Mouse (Mus musculus): ENCODE data around the gene Polr2i. TPM values are rescaled to one million over a fixed set of nuclear protein-coding genes. Genes with fewer than 3 reads are reported as not detected.

The Polr2i gene
- polyA plus RNA-seq, 1 experiment from 2014 or later = 145 TPM

DNA sequence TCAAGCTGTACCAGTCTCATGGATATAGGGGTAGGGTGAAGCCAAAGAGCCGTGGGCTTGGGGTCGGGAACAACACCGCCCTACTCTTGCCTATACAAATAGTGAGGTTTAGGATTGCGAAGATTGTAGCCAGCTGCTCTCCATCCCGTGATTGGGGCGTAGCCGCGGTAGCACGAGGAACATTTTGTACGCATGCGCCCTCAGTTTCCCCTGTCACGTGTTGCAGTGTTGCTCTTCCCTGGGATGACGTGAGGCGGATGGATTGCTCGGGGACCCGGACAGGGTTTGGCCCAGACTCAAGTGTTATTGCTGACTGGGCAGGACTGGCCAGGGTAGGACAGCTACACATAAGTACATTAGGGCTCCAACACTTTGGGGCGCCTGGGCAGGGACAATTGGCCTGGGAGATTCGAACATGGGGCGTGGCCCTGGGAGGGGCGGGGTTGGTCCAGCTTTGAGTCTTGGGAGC, 49.0 kb downstream of the Polr2i start:
- H3K36me3 ChIP-seq (ENCODE audit: control insufficient read depth, insufficient read depth, low read length) = 0 out of 2 replicates have a peak, but pooled peaks cover 4% of the 10 kb centered on the region
- H3K27me3 ChIP-seq (ENCODE audit: control insufficient read depth, insufficient read depth, low read length) = no peaks in the 10 kb centered on the region
- 1% methylated on average over 20 of the region's 20 CpGs for WGBS
- ATAC-seq (ENCODE audit: insufficient number of reproducible peaks, insufficient read depth, low FRiP score, low read depth) = peak; percentile 88
- peak overlapping the region; percentile 76 for H3K9ac ChIP-seq (ENCODE audit: low read length)
- H3K4me1 ChIP-seq (ENCODE audit: control insufficient read depth in 2 of 2, insufficient read depth in 2 of 2, low read length in 2 of 2) = peaks cover 7 to 13% of the 10 kb centered on the region in 2 experiments
- peak overlapping the region; percentile 91 for H3K4me2 ChIP-seq (ENCODE audit: low read length)
- H3K27ac ChIP-seq (replicated peaks in 1 of 2; ENCODE audit: control insufficient read depth in 1 of 2, insufficient read depth in 1 of 2, low read depth in 2 of 2, low read length in 2 of 2) = peak overlapping the region; percentile 97 to 99
- H3K9me3 ChIP-seq (ENCODE audit: control insufficient read depth, low read length) = no peaks in the 10 kb centered on the region
- H3K4me3 ChIP-seq (ENCODE audit: control insufficient read depth in 1 of 2, insufficient read depth in 1 of 2, low read depth in 1 of 2, low read length in 2 of 2) = peak overlapping the region; percentile 44 to 88

DNA sequence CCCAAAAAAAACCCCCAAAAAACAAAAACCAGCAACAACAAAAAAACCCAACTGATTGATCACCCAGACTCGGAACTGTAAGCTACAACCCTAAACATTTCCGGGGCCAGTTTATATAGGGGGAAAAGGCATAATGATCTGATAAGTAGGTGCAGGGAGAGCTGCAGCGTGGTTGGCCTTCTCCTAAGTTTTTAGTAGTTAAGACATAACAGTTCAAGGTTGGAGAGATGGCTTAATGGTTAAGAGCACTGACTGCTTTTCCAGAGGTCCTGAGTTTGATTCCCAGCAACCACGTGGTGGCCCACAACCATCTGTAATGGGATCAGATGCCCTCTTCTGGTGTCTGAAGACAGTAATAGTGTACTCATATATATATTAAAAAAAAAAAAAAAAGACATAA, 49.8 kb downstream of the Polr2i start:
- ATAC-seq (ENCODE audit: insufficient number of reproducible peaks, insufficient read depth, low FRiP score, low read depth) = no peak
- H3K4me2 ChIP-seq (ENCODE audit: low read length) = peak overlapping the region; percentile 91; the same call in 1 of the 2 replicates
- 77% methylated on average over 4 of the region's 4 CpGs for WGBS
- H3K4me1 ChIP-seq (ENCODE audit: control insufficient read depth in 2 of 2, insufficient read depth in 2 of 2, low read length in 2 of 2) = peaks cover 7 to 13% of the 10 kb centered on the region in 2 experiments; a peak in 3 of 4 replicates
- peak overlapping the region in 1 of 2 experiments; percentile 88; a peak in 1 of 4 replicates for H3K4me3 ChIP-seq (ENCODE audit: control insufficient read depth in 1 of 2, insufficient read depth in 1 of 2, low read depth in 1 of 2, low read length in 2 of 2)
- no peaks in the 10 kb centered on the region for H3K27me3 ChIP-seq (ENCODE audit: control insufficient read depth, insufficient read depth, low read length)
- H3K27ac ChIP-seq (replicated peaks in 1 of 2; ENCODE audit: control insufficient read depth in 1 of 2, insufficient read depth in 1 of 2, low read depth in 2 of 2, low read length in 2 of 2) = peak overlapping the region; percentile 97 to 99; a peak in 3 of 4 replicates
- H3K9ac ChIP-seq (ENCODE audit: low read length) = no peak overlapping the region
- H3K36me3 ChIP-seq (ENCODE audit: control insufficient read depth, insufficient read depth, low read length) = 0 out of 2 replicates have a peak, but pooled peaks cover 4% of the 10 kb centered on the region
- no peaks in the 10 kb centered on the region for H3K9me3 ChIP-seq (ENCODE audit: control insufficient read depth, low read length)

DNA sequence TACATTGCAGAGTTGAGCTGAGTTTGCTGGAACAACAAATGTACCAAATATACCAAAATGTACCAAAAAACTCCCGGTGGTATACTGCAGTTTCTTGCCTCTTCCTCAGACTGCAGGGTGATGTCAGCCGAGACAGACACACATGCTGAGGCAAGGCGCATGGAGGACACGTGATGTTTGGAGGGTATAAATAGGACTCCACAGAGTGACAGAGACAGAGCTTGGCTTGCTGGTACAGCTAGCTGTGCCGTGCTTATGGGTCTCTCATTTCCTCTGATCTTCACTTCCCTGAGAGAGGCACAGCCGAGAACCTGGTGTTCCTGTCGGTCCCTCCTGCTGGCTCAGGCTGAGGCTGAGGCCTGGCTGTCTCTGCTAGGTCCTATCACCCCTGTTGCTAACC, 51.0 kb downstream of the Polr2i start:
- Histone ChIP-seq H3K9me3 (ENCODE audit: control insufficient read depth, low read length) (no peaks in the 10 kb centered on the region), H3K27ac (replicated peaks in 1 of 2; ENCODE audit: control insufficient read depth in 1 of 2, insufficient read depth in 1 of 2, low read depth in 2 of 2, low read length in 2 of 2) (no peak overlapping the region), H3K9ac (ENCODE audit: low read length) (0 out of 2 replicates have a peak overlapping the region, but pooled peaks have one; percentile 21), H3K36me3 (ENCODE audit: control insufficient read depth, insufficient read depth, low read length) (no peaks in the 10 kb centered on the region), H3K27me3 (ENCODE audit: control insufficient read depth, insufficient read depth, low read length) (no peaks in the 10 kb centered on the region), H3K4me2 (ENCODE audit: low read length) (no peak overlapping the region), H3K4me1 (ENCODE audit: control insufficient read depth in 2 of 2, insufficient read depth in 2 of 2, low read length in 2 of 2) (peaks cover 7 to 13% of the 10 kb centered on the region in 2 experiments; a peak in 3 of 4 replicates), H3K4me3 (ENCODE audit: control insufficient read depth in 1 of 2, insufficient read depth in 1 of 2, low read depth in 1 of 2, low read length in 2 of 2) (no peak overlapping the region)
- WGBS = 49% methylated on average over 7 of the region's 7 CpGs
- ATAC-seq (ENCODE audit: insufficient number of reproducible peaks, insufficient read depth, low FRiP score, low read depth) = no peak

Other genes starting within 250 kb of the Polr2i start
- gene Zfp568, start 248.0 kb upstream of the Polr2i start, polyA plus RNA-seq (2014; fragmentation: Nextera tagmentation; extraction: Ambion mirVana) = 23.7 and 27.4 TPM in 2 replicates
- 4.0 and 4.8 TPM in 2 replicates for gene Zfp14, start 180.6 kb upstream of the Polr2i start, polyA plus RNA-seq (2014; fragmentation: Nextera tagmentation; extraction: Ambion mirVana)
- 4.2 and 4.8 TPM in 2 replicates for gene Zfp82, start 159.0 kb upstream of the Polr2i start, polyA plus RNA-seq (2014; fragmentation: Nextera tagmentation; extraction: Ambion mirVana)
- 0.70 TPM in 1 of 2 replicates, not detected in the other for gene Gm26920, start 141.5 kb upstream of the Polr2i start, polyA plus RNA-seq (2014; fragmentation: Nextera tagmentation; extraction: Ambion mirVana)
- 5.2 and 6.4 TPM in 2 replicates for gene Zfp566, start 141.4 kb upstream of the Polr2i start, polyA plus RNA-seq (2014; fragmentation: Nextera tagmentation; extraction: Ambion mirVana)
- gene Zfp260, start 137.2 kb upstream of the Polr2i start, polyA plus RNA-seq (2014; fragmentation: Nextera tagmentation; extraction: Ambion mirVana) = 85.2 and 91.3 TPM in 2 replicates
- gene Zfp382, start 110.0 kb upstream of the Polr2i start, polyA plus RNA-seq (2014; fragmentation: Nextera tagmentation; extraction: Ambion mirVana) = 6.4 and 8.5 TPM in 2 replicates
- 7.2 and 9.0 TPM in 2 replicates for gene Zfp146, start 62.2 kb upstream of the Polr2i start, polyA plus RNA-seq (2014; fragmentation: Nextera tagmentation; extraction: Ambion mirVana)
- gene Cox7a1, start 47.8 kb upstream of the Polr2i start, polyA plus RNA-seq (2014; fragmentation: Nextera tagmentation; extraction: Ambion mirVana) = 544 and 589 TPM in 2 replicates
- 63.0 and 73.7 TPM in 2 replicates for gene Capns1, start 33.1 kb upstream of the Polr2i start, polyA plus RNA-seq (2014; fragmentation: Nextera tagmentation; extraction: Ambion mirVana)
- gene Tbcb, start 324 bp downstream of the Polr2i start, polyA plus RNA-seq (2014; fragmentation: Nextera tagmentation; extraction: Ambion mirVana) = 137 and 144 TPM in 2 replicates
- gene Ovol3, start 3.8 kb downstream of the Polr2i start, polyA plus RNA-seq (2014; fragmentation: Nextera tagmentation; extraction: Ambion mirVana) = not detected in 2 replicates
- gene Thap8, start 48.1 kb downstream of the Polr2i start, polyA plus RNA-seq (2014; fragmentation: Nextera tagmentation; extraction: Ambion mirVana) = 0.35 and 0.72 TPM in 2 replicates
- 8.7 and 9.4 TPM in 2 replicates for gene Wdr62, start 48.5 kb downstream of the Polr2i start, polyA plus RNA-seq (2014; fragmentation: Nextera tagmentation; extraction: Ambion mirVana)
- 10.1 and 12.8 TPM in 2 replicates for gene Clip3, start 59.8 kb downstream of the Polr2i start, polyA plus RNA-seq (2014; fragmentation: Nextera tagmentation; extraction: Ambion mirVana)
- gene Alkbh6, start 76.8 kb downstream of the Polr2i start, polyA plus RNA-seq (2014; fragmentation: Nextera tagmentation; extraction: Ambion mirVana) = 68.9 and 70.6 TPM in 2 replicates
- 8.1 and 13.0 TPM in 2 replicates for gene Syne4, start 82.9 kb downstream of the Polr2i start, polyA plus RNA-seq (2014; fragmentation: Nextera tagmentation; extraction: Ambion mirVana)
- gene E130208F15Rik, start 89.8 kb downstream of the Polr2i start, polyA plus RNA-seq (2014; fragmentation: Nextera tagmentation; extraction: Ambion mirVana) = not detected in 2 replicates
- gene Sdhaf1, start 91.9 kb downstream of the Polr2i start, polyA plus RNA-seq (2014; fragmentation: Nextera tagmentation; extraction: Ambion mirVana) = 17.9 and 18.7 TPM in 2 replicates
- 0.86 and 1.3 TPM in 2 replicates for gene Lrfn3, start 130.8 kb downstream of the Polr2i start, polyA plus RNA-seq (2014; fragmentation: Nextera tagmentation; extraction: Ambion mirVana)
- 37.1 and 44.5 TPM in 2 replicates for gene Tyrobp, start 181.8 kb downstream of the Polr2i start, polyA plus RNA-seq (2014; fragmentation: Nextera tagmentation; extraction: Ambion mirVana)
- 0.54 and 0.89 TPM in 2 replicates for gene Hcst, start 187.9 kb downstream of the Polr2i start, polyA plus RNA-seq (2014; fragmentation: Nextera tagmentation; extraction: Ambion mirVana)
- gene Nfkbid, start 189.8 kb downstream of the Polr2i start, polyA plus RNA-seq (2014; fragmentation: Nextera tagmentation; extraction: Ambion mirVana) = 1.00 and 1.1 TPM in 2 replicates
- gene Aplp1, start 213.6 kb downstream of the Polr2i start, polyA plus RNA-seq (2014; fragmentation: Nextera tagmentation; extraction: Ambion mirVana) = 14.7 and 21.2 TPM in 2 replicates
- 0.05 and 0.26 TPM in 2 replicates for gene Kirrel2, start 225.7 kb downstream of the Polr2i start, polyA plus RNA-seq (2014; fragmentation: Nextera tagmentation; extraction: Ambion mirVana)
- gene Nphs1, start 226.4 kb downstream of the Polr2i start, polyA plus RNA-seq (2014; fragmentation: Nextera tagmentation; extraction: Ambion mirVana) = 0.08 and 0.14 TPM in 2 replicates

Data from heart, embryonic 14.5 days (tissue).